Mouse (Mus musculus): ENCODE data around the gene Ubac1. TPM values are rescaled to one million over a fixed set of nuclear protein-coding genes. Genes with fewer than 3 reads are reported as not detected.

The Ubac1 gene
- polyA plus RNA-seq, 1 experiment from 2014 or later, result 104 TPM

- H3K27ac ChIP-seq, result no peak overlapping the region
- no peak overlapping the region for H3K4me2 ChIP-seq (replicated peaks)
- WGBS, result 79% methylated on average over 5 of the region's 5 CpGs
- H3K27me3 ChIP-seq, result no peaks in the 10 kb centered on the region
- no peaks in the 10 kb centered on the region for H3K4me1 ChIP-seq (replicated peaks)
- no peak for ATAC-seq
- H3K9me3 ChIP-seq, result no peaks in the 10 kb centered on the region
- H3K9ac ChIP-seq (replicated peaks), result no peak overlapping the region
- no peak overlapping the region for H3K4me3 ChIP-seq (replicated peaks)
- H3K36me3 ChIP-seq, result no peaks in the 10 kb centered on the region
These were observed 27.3 kb upstream of the Ubac1 start for GRCm38 (mm10) chr2:26048816-26049215.

DNA sequence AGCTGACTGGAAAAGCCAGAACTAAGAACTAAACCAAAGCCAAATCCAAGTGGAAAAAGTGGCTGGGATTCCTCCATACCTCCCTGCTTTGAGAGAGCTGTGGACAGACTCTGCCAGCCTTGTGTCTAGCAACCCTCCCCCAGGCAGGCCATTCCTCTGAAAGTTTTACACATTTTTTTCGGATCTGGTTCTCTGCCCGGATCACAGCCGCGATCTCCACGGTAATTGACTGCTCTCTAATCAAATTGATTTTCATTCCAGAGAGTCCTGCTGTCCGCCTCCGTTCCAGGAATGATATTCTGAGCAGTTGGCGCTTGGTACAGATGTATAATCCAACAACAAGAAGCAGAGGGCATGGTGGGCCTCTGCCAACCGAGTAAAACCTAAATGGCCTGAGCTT lies 22.7 kb upstream of the Ubac1 start:
- no peaks in the 10 kb centered on the region for H3K36me3 ChIP-seq
- ATAC-seq, result no peak
- 85% methylated on average over 9 of the region's 9 CpGs for WGBS
- H3K9me3 ChIP-seq, result no peaks in the 10 kb centered on the region
- no peak overlapping the region for H3K27ac ChIP-seq
- no peaks in the 10 kb centered on the region; the same call in 1 of the 2 replicates for H3K27me3 ChIP-seq
- H3K4me1 ChIP-seq (replicated peaks), result no peaks in the 10 kb centered on the region; the same call in 1 of the 2 replicates
- H3K9ac ChIP-seq (replicated peaks), result no peak overlapping the region
- no peak overlapping the region for H3K4me2 ChIP-seq (replicated peaks)
- no peak overlapping the region for H3K4me3 ChIP-seq (replicated peaks)

- 84% methylated on average over 3 of the region's 3 CpGs for WGBS
- Histone ChIP-seq H3K4me2 (replicated peaks) (no peak overlapping the region), H3K9me3 (no peaks in the 10 kb centered on the region), H3K27ac (no peak overlapping the region), H3K36me3 (no peaks in the 10 kb centered on the region), H3K4me3 (replicated peaks) (no peak overlapping the region), H3K9ac (replicated peaks) (no peak overlapping the region), H3K4me1 (replicated peaks) (no peaks in the 10 kb centered on the region; the same call in 1 of the 2 replicates), H3K27me3 (no peaks in the 10 kb centered on the region; the same call in 1 of the 2 replicates)
- no peak for ATAC-seq
These were observed 21.1 kb upstream of the Ubac1 start for GRCm38 (mm10) chr2:26042603-26043002.

DNA sequence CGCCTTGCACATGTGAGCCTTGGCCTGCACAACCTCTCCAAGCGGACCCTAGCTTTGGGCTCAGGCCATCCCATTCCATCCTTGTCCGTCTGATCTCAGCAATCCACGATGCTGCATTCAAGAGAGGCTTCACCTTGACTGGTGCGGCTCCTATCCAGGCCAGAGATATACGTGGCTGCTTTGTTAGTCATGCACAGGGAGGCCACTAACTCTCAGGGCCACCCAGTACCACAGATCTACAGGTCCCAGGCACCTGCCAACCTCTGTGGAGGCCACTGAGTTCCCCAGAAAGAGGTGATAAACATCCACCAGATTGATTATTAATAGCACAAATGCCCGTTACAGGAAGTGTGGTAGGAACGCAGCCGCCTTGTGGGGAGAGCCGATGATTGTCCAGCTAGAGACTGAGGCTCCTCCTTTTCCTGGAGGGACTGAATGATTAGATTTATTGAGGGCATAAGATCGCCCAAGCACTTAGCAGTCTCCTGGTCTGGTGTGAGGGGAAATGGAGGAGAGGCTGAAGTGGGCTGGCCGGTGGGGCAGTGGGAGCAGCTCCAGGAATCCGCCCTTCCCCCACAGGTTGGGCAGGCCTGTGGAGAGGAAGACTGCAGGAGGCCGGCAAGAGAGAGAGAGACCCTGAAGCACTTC lies 19.7 kb upstream of the Ubac1 start:
- Histone ChIP-seq H3K36me3 (no peaks in the 10 kb centered on the region), H3K4me2 (replicated peaks) (no peak overlapping the region), H3K27ac (no peak overlapping the region), H3K9me3 (no peaks in the 10 kb centered on the region), H3K27me3 (no peaks in the 10 kb centered on the region; the same call in 1 of the 2 replicates), H3K4me1 (replicated peaks) (no peaks in the 10 kb centered on the region; the same call in 1 of the 2 replicates), H3K9ac (replicated peaks) (no peak overlapping the region), H3K4me3 (replicated peaks) (no peak overlapping the region)
- no peak for ATAC-seq
- WGBS, result 74% methylated on average over 13 of the region's 14 CpGs

DNA sequence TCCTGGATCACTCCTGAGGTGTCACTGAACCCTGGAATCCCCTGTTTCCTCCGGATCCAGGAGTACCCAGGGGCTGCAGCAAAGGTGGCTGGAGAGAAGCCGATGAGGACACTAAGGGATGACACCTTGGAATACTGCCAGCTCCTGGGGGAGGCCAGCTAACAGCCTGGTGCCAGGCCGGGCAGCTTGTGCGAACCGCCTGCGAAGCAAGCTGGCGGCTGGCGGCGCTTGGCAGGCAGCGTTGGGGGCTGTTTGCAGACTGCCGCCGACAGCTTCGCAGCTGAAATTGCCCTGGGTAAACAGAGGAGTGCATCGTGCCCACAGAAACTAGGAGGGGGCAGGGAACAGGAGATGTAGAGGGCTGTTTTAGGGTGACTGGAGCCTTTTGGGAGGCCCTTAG lies 18.4 kb upstream of the Ubac1 start:
- Histone ChIP-seq H3K27me3 (no peaks in the 10 kb centered on the region; the same call in 1 of the 2 replicates), H3K9me3 (no peaks in the 10 kb centered on the region), H3K4me2 (replicated peaks) (no peak overlapping the region), H3K4me1 (replicated peaks) (no peaks in the 10 kb centered on the region; the same call in 1 of the 2 replicates), H3K4me3 (replicated peaks) (no peak overlapping the region), H3K36me3 (no peaks in the 10 kb centered on the region), H3K9ac (replicated peaks) (no peak overlapping the region), H3K27ac (no peak overlapping the region)
- WGBS, result 65% methylated on average over 14 of the region's 14 CpGs
- ATAC-seq, result peak; percentile 34; the same call in 1 of the 2 replicates

GRCm38 (mm10) chr2:26037386-26037785 lies 15.8 kb upstream of the Ubac1 start:
- WGBS, result 78% methylated on average over 6 of the region's 6 CpGs
- Histone ChIP-seq H3K4me3 (replicated peaks) (no peak overlapping the region), H3K4me2 (replicated peaks) (no peak overlapping the region), H3K4me1 (replicated peaks) (no peaks in the 10 kb centered on the region; the same call in 1 of the 2 replicates), H3K9ac (replicated peaks) (no peak overlapping the region), H3K36me3 (no peaks in the 10 kb centered on the region), H3K27ac (no peak overlapping the region), H3K9me3 (no peaks in the 10 kb centered on the region), H3K27me3 (no peaks in the 10 kb centered on the region; the same call in 1 of the 2 replicates)
- ATAC-seq, result no peak

DNA sequence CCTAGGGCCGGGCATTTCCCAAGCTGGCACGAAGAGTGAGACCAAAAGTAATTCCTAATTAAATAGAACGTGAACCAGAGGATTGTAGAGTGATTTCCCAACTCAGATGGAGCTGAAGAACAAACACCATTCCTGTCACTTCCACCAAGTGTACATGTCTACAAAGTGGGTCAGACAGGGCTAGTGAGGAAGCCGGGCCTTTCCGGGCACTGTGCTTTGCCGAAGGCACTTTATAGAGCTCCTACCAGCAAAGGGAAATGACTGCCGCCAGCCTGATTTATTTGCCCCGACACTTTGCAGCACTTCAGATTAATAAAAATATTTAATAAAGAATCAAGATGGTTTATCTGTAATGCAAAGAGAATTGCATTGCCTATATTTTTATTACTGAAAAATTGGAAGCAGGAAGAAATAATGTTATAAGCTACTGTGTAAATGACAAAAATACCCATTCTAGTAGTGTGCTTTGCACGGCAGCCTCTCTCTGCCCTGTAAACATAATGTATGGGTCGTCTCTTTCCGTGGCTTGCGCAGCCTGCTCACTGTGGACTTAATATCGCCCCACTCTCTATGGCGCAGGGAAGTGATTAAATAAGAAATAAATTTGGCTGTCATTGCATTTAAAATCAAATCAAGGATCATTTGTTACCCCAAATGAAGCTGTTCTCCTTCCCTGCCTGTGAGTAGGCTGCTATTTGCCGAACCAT lies 12.9 kb upstream of the Ubac1 start:
- WGBS, result 88% methylated on average over 15 of the region's 15 CpGs
- ATAC-seq, result no peak
- Histone ChIP-seq H3K27ac (no peak overlapping the region), H3K4me2 (replicated peaks) (no peak overlapping the region), H3K36me3 (no peaks in the 10 kb centered on the region), H3K4me1 (replicated peaks) (no peaks in the 10 kb centered on the region), H3K27me3 (no peaks in the 10 kb centered on the region), H3K9ac (replicated peaks) (no peak overlapping the region), H3K4me3 (replicated peaks) (no peak overlapping the region), H3K9me3 (no peaks in the 10 kb centered on the region)

DNA sequence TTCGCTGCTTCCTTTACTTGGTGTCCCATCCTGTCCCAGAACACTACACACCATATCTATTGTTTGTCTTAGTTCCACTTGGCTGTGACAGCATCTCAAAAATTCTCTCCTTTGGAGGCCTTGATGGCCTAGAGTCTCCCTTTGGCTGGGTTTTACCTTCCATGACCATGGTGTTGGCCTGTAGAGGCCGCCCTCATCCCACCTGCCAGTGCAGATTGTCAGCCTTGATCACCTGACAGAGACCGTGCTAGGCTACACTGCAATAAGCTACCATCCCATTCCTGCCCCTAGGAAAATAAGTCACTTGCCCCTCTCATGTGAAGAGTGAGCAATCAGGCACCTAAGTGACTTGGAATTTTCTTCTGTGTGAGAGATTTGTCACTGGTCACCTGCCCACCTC lies 8.7 kb upstream of the Ubac1 start:
- 0 out of 2 replicates have a peak, but pooled peaks cover 3% of the 10 kb centered on the region for H3K27me3 ChIP-seq

GRCm38 (mm10) chr2:26024138-26025075 lies 2.9 kb upstream of the Ubac1 start:
- no peak overlapping the region for H3K4me3 ChIP-seq (replicated peaks)
- H3K9ac ChIP-seq (replicated peaks), result no peak overlapping the region
- no peak overlapping the region for H3K4me2 ChIP-seq (replicated peaks)
- 0 out of 2 replicates have a peak, but pooled peaks cover 3% of the 10 kb centered on the region for H3K27me3 ChIP-seq
- peaks cover 19% of the 10 kb centered on the region for H3K4me1 ChIP-seq (replicated peaks)
- WGBS, result 32% methylated on average over 4 of the region's 4 CpGs
- H3K9me3 ChIP-seq, result no peaks in the 10 kb centered on the region
- ATAC-seq, result no peak
- H3K27ac ChIP-seq, result no peak overlapping the region
- H3K36me3 ChIP-seq, result no peaks in the 10 kb centered on the region

More for the DNA sequence above, 8.7 kb upstream of the Ubac1 start:
- WGBS, result 50% methylated on average over 3 of the region's 3 CpGs
- no peaks in the 10 kb centered on the region for H3K9me3 ChIP-seq
- no peak overlapping the region for H3K4me2 ChIP-seq (replicated peaks)
- no peaks in the 10 kb centered on the region for H3K36me3 ChIP-seq
- H3K9ac ChIP-seq (replicated peaks), result no peak overlapping the region
- H3K27ac ChIP-seq, result no peak overlapping the region
- no peak overlapping the region for H3K4me3 ChIP-seq (replicated peaks)
- H3K4me1 ChIP-seq (replicated peaks), result no peaks in the 10 kb centered on the region
- ATAC-seq, result no peak

DNA sequence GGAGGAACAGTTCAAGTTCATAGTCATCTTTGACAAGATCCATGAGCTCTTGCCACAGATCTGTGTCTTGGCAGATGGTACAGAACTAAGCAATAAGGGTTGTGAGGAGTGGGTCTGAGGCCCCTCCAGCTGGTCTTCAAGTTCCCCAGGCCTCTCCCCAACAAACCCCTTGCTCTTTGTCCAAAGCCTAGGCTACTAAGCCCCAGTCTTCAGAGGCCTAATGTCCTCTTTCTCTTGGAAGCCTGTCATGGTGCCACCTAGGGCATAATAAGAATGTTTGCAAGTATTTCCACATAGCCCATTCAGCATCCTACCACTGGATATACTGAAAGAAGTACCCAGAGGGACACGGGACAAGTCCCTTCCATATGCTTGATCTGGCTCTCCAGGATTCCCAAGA lies 1.1 kb upstream of the Ubac1 start:
- no peak for ATAC-seq
- Histone ChIP-seq H3K4me1 (replicated peaks) (peaks cover 21% of the 10 kb centered on the region), H3K27ac (no peak overlapping the region), H3K9ac (replicated peaks) (no peak overlapping the region), H3K27me3 (no peaks in the 10 kb centered on the region), H3K9me3 (no peaks in the 10 kb centered on the region), H3K4me3 (replicated peaks) (no peak overlapping the region), H3K36me3 (no peaks in the 10 kb centered on the region), H3K4me2 (replicated peaks) (no peak overlapping the region)
- 83% methylated on average over 1 of the region's 1 CpGs for WGBS

DNA sequence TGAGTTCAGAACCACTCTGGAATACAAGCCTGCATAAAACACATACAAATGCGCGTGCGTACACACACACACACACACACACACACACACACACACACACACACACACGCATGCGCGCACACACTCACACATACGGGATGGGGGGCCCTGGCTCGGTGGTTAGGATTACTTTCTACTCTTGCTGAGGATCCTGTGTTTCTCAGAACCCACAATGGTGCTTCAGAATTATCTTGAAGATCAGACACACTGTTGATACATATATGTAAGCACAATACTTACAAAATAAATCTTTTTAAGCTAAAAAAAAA lies 665 bp upstream of the Ubac1 start:
- Histone ChIP-seq H3K36me3 (no peaks in the 10 kb centered on the region), H3K4me2 (replicated peaks) (peak overlapping the region; percentile 37), H3K27me3 (no peaks in the 10 kb centered on the region), H3K9me3 (no peaks in the 10 kb centered on the region), H3K27ac (no peak overlapping the region), H3K4me1 (replicated peaks) (peaks cover 25% of the 10 kb centered on the region), H3K4me3 (replicated peaks) (no peak overlapping the region), H3K9ac (replicated peaks) (no peak overlapping the region)
- 85% methylated on average over 8 of the region's 8 CpGs for WGBS
- no peak; the same call in 1 of the 2 replicates for ATAC-seq
